ENCODE assay signal across 8 mouse cellular contexts in genomic region chr5:107986255-107986966, GRCm38 (mm10). TPM values are rescaled to one million over a fixed set of nuclear protein-coding genes. Genes with fewer than 3 reads are reported as not detected.
DNase-seq lines count a peak whose midpoint lies in the region; ATAC-seq and TF ChIP-seq lines count a peak whose summit lies in the region.

No protein-coding gene starts in this region.

- H3K4me3 ChIP-seq in hindbrain, embryonic 16.5 days (ENCODE audit: low read length): peak overlapping the region; percentile 82

- in situ Hi-C loops in Patski (cut with MboI; ENCODE audit: low pct_unique_long_range_greater_than_20kb): loop anchor here (5.0 kb wide), 1 partner anchor 59 kb away; no protein-coding TSS in a partner anchor

- TF ChIP-seq CTCF in Patski (IDR thresholded peaks at IDR 0.05): peak; percentile 87

- H3K4me1 ChIP-seq in hindbrain, embryonic 16.5 days (ENCODE audit: control insufficient read depth, insufficient read depth, low read depth, low read length): peaks cover 15% of the 10 kb centered on the region

- peak; percentile 43 for DNase-seq in Patski (ENCODE audit: low read depth, low spot score)
- peak; percentile 75 to 76 for DNase-seq in cerebellum, postnatal 10 days
- DNase-seq in frontal cortex, adult 2 months (ENCODE audit: extremely low spot score in 1 of 2, low spot score in 1 of 2): peak; percentile 55 to 72
- DNase-seq in left cerebral cortex, adult 11 months (ENCODE audit: low spot score): peak; percentile 55
- DNase-seq in lung, postnatal 25 days (ENCODE audit: low spot score): peak; percentile 79
- DNase-seq in retina, adult 2 months (ENCODE audit: low read depth, low spot score): peak; percentile 33
- DNase-seq in thymus, postnatal 25 days: peak; percentile 79

- H3K9me3 ChIP-seq in hindbrain, embryonic 16.5 days (ENCODE audit: control insufficient read depth, low read length): no peaks in the 10 kb centered on the region

- under 1% methylated on average over 43 of the region's 54 CpGs for WGBS in hindbrain, embryonic 16.5 days

- CTCF ChIA-PET in Patski (lab: Charles Lee): interaction anchor here (0.8 to 4.6 kb wide), 16 partner anchors 9 to 69 kb away, joined by 3 to 61 read pairs (median 6); no protein-coding TSS in a partner anchor

- H3K27ac ChIP-seq in hindbrain, embryonic 16.5 days (ENCODE audit: low read depth, low read length): peak overlapping the region; percentile 98

- POLR2A ChIA-PET in Patski (lab: Charles Lee): interaction anchor here (0.7 kb wide), 2 partner anchors 10 to 15 kb away, joined by 3 to 4 read pairs; no protein-coding TSS in a partner anchor

- peak overlapping the region; percentile 59 for H3K4me2 ChIP-seq in hindbrain, embryonic 16.5 days (ENCODE audit: low read length)

- peak; percentile 57 for ATAC-seq in Patski
- ATAC-seq in hindbrain, embryonic 16.5 days: peak; percentile 77

- H3K9ac ChIP-seq in hindbrain, embryonic 16.5 days (ENCODE audit: low read depth, low read length): peak overlapping the region; percentile 97

- H3K36me3 ChIP-seq in hindbrain, embryonic 16.5 days (ENCODE audit: control insufficient read depth, insufficient read depth, low read length): no peaks in the 10 kb centered on the region

- H3K27me3 ChIP-seq in Patski: no peaks in the 10 kb centered on the region
- no peaks in the 10 kb centered on the region for H3K27me3 ChIP-seq in hindbrain, embryonic 16.5 days (replicated peaks; ENCODE audit: control insufficient read depth, insufficient read depth, low read length)

RNA-seq across cellular contexts. Expression of gene Fam69a, which starts 0.5 kb away (rescaled TPM):
- polyA plus RNA-seq in Patski (2021): 17.0 TPM
- 16.8 and 17.9 TPM in 2 replicates for polyA plus RNA-seq in frontal cortex, adult 2 months (2012; rRNA removed)
- polyA plus RNA-seq in hindbrain, embryonic 16.5 days (2015; fragmentation: Nextera tagmentation; extraction: Ambion mirVana): 68.1 and 73.3 TPM in 2 replicates

Comparison
In these comparisons a context has a peak if more than half of its experiments do, and no peak if none do; other contexts are left out.
1. Peak in every context shown above with its lines: DNase-seq, ATAC-seq, H3K4me3 ChIP-seq and H3K27ac ChIP-seq.